ENCODE assay signal across 8 mouse cellular contexts in the genomic region with DNA sequence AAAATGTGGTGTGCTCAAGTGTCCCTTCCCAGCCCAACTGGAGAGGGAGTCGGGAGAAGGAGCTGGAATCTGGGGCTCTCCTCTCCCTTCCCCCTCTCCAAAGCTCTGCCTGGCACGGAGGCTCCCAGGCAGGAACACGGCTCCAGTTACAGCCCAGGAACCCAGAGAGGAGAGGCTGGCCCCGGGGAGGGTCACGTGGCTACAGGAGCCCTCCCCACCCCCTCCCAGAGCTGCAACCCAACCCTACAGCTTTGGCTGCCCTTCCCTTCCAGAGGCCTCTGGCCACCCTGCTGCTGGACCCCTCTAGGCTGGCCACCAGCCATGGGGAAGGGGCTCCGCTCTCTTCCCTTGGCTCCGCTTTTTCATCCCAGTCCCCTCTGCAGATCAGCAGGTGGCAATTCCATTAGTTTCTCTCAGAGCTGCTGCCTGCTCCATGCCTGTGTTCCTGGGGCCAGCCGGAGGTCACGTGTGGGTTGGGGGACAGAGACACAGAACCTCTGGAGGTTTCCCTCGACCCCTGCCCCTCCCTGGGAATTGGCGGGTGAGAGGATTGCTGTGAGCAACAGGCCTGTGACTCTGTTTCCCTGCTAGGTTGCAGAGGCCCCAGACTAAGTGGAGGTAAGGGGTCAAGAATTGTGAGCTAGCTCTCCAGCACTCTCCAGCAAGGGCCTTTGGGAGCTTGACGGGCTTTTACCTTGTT. TPM values are rescaled to one million over a fixed set of nuclear protein-coding genes. Genes with fewer than 3 reads are reported as not detected.
A peak's percentile ranks its signal among the peaks of the same experiment; 100 is the strongest.
DNase-seq lines count a peak whose midpoint lies in the region; ATAC-seq and TF ChIP-seq lines count a peak whose summit lies in the region.

No protein-coding gene starts in this region.

- WGBS in kidney, postnatal 0 days: 13% methylated on average over 12 of the region's 12 CpGs

- peak; percentile 38 for ATAC-seq in frontal cortex, adult (ENCODE audit: low TSS enrichment)
- peak; percentile 67 for ATAC-seq in kidney, postnatal 0 days (replicated peaks; ENCODE audit: low FRiP score, low read depth)

- TF ChIP-seq CTCF in kidney, postnatal 0 days (IDR thresholded peaks at IDR 0.05; ENCODE audit: low read depth): no peak

- no peaks in the 10 kb centered on the region for H3K36me3 ChIP-seq in kidney, postnatal 0 days (ENCODE audit: insufficient read depth, low read length)

- H3K9me3 ChIP-seq in kidney, postnatal 0 days (replicated peaks; ENCODE audit: low read length): no peaks in the 10 kb centered on the region

- peaks cover 35% of the 10 kb centered on the region for H3K4me1 ChIP-seq in kidney, postnatal 0 days (replicated peaks; ENCODE audit: insufficient read depth, low read length)

- DNase-seq in frontal cortex, postnatal 25 days (ENCODE audit: low spot score in 2 of 2): no peak
- DNase-seq in MN1 (ENCODE audit: low spot score): peak; percentile 56
- DNase-seq in gastrocnemius, postnatal 4 days (ENCODE audit: low spot score in 2 of 2): peak; percentile 63 to 67
- peak; percentile 90 for DNase-seq in kidney, postnatal 0 days (ENCODE audit: low spot score)
- peak; percentile 44 for DNase-seq in retina, postnatal 1 day
- DNase-seq in thymus, postnatal 36 days: no peak
- no peak for DNase-seq in right cerebral cortex, adult 2 months (ENCODE audit: low spot score in 2 of 2)

- no peak overlapping the region for H3K9ac ChIP-seq in kidney, postnatal 0 days (ENCODE audit: low read depth, low read length)

- H3K27ac ChIP-seq in kidney, postnatal 0 days: no peak overlapping the region

- H3K4me2 ChIP-seq in kidney, postnatal 0 days (ENCODE audit: low read length): 0 out of 2 replicates have a peak overlapping the region, but pooled peaks have one; percentile 11

- H3K4me3 ChIP-seq in kidney, postnatal 0 days (replicated peaks; ENCODE audit: low read depth, low read length): no peak overlapping the region

- H3K27me3 ChIP-seq in kidney, postnatal 0 days (ENCODE audit: insufficient read depth, low read length): peaks cover 6% of the 10 kb centered on the region

RNA-seq across cellular contexts. Expression of a gene that starts 2.5 kb away (rescaled TPM):
- total RNA-seq in gastrocnemius, postnatal 4 days (2021): 10 to 100 TPM; 12.8 to 15.4 TPM
- polyA plus RNA-seq in kidney, postnatal 0 days (2015; fragmentation: Nextera tagmentation; extraction: Ambion mirVana): 1.0 and 1.1 TPM in 2 replicates

RNA-seq across cellular contexts. Expression of a gene that starts 18.7 kb away (rescaled TPM):
- total RNA-seq in gastrocnemius, postnatal 4 days (2021): not detected
- polyA plus RNA-seq in kidney, postnatal 0 days (2015; fragmentation: Nextera tagmentation; extraction: Ambion mirVana): not detected in 2 replicates

Comparison
In these comparisons a context has a peak if more than half of its experiments do, and no peak if none do; other contexts are left out.
1. DNase-seq: peak in MN1 (single experiment), gastrocnemius, postnatal 4 days (2 of 2), kidney, postnatal 0 days (single experiment) and retina, postnatal 1 day (single experiment); none in frontal cortex, postnatal 25 days (0 of 2), thymus, postnatal 36 days (0 of 2) and right cerebral cortex, adult 2 months (0 of 2).